Mouse (Mus musculus) B cell, adult 2 months (primary cell): ENCODE measurements around the gene Ptrhd1.

ENCODE experiments used
- DNase-seq, 2 experiments: peaks; one replicate each; pipeline ENCODE4 v3.0.0; 2022

Gene Ptrhd1

DNA sequence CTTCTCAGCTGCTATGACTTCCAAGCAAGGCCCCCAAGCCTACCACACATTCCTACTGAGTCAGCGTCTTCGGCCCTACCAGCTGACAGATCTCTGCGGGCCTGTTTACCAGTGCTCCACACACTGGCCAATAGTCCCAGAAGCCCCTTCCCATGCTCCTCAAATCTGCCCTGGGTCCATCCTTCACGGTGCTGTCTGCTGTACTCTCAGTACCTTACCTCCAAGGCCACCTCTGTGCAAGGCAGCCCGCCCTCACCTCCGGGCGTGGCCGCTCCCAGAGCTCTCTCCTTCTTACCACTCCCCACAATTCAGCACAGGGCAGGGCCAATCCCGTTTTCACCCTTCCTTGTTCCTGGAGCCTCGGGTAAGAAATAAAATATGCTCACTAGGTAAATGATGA is 11.9 kb downstream of the Ptrhd1 start:
- DNase-seq, result no peak

DNA sequence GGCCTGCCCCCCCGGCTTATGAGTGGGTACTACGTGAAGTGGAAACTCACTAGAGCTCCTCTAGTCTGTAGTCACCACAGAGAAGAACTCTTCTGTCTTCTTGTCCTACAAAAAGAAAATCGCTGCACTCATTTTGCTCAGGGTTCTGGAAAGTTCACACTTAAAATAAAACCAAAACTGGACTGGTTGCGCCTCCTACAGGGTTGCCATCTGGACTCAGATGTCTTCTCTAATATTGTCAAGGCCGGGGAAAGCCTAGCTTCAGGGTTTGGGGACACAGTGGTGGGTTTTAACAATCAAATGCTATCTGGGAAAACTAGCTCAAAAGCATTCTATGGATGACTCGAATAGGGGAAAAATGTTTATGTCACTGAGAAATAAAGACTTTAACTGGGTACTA is 16.0 kb downstream of the Ptrhd1 start:
- DNase-seq, result no peak

- no peak for DNase-seq
Measured at GRCm38 (mm10) chr12:4252742-4253655, 19.2 kb downstream of the Ptrhd1 start.

- no peak for DNase-seq
Measured at GRCm38 (mm10) chr12:4267765-4268164, 33.9 kb downstream of the Ptrhd1 start.

DNA sequence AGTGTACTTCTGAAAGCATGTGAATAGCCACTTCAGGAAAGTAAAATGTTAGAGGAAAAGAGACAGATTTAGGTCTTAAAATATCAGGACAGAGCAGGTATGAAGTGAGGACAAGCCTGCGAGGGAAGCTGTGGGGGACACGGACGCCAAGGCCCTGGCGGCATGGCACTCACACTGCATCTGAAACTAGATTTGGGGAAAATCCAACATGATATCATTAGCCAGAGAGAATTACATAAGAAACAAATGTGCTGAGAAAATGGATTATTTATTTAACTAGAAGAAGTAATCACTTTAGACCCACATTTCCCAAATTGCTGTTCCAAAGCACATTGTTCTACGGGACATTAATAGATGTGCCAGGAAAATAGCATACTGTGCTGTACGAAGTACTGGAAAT is 37.3 kb downstream of the Ptrhd1 start:
- DNase-seq, result no peak

- DNase-seq, result peak; percentile 41 to 44
Measured at GRCm38 (mm10) chr12:4278978-4279755, 45.3 kb downstream of the Ptrhd1 start.

DNA sequence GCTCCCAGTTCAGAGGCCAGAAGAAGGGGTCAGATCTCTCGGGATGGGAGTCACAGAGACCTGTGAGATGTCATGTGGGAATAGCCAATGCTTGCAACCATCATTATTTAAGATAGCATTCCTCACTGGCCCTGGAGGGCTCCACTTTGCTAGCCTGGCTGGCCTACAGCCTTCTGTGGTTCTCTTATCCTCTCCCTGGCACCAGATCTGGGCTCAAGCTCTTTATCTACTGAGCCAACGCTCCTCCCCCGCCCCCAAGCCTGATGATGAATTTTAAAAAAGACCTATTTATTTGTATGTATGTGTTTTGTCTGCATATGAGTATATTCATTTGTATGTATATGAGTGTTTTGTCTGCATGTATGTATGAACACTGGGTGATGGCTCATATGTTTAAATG is 46.1 kb downstream of the Ptrhd1 start:
- DNase-seq, result peak; percentile 22 to 31

GRCm38 (mm10) chr12:4285186-4285585 is 51.4 kb downstream of the Ptrhd1 start:
- DNase-seq, result no peak
